Mouse (Mus musculus) B cell, adult 2 months (primary cell): Measurements from ENCODE around the gene Arl8a.
"Not testable (repeated sequence)": the region's sequence is repeated elsewhere in the genome, so short reads cannot be mapped to it uniquely, and the experiment has no call there.

ENCODE experiments used
- DNase-seq, 2 experiments: peaks; one replicate each; pipeline ENCODE4 v3.0.0; 2022

The Arl8a gene

GRCm38 (mm10) chr1:135146077-135146945 lies at the start of gene Arl8a:
TSS of gene Arl8a (plus strand) at chr1:135146824.
- peak; percentile 82 to 87 for DNase-seq

GRCm38 (mm10) chr1:135097441-135097840 lies 49.2 kb upstream of the Arl8a start:
- DNase-seq, result no peak

GRCm38 (mm10) chr1:135098441-135098840 lies 48.2 kb upstream of the Arl8a start:
- no peak for DNase-seq

GRCm38 (mm10) chr1:135100400-135100799 lies 46.2 kb upstream of the Arl8a start:
- DNase-seq, result no peak

- peak in 1 of 2 experiments; percentile 30 for DNase-seq
Observed at GRCm38 (mm10) chr1:135105124-135105523, 41.5 kb upstream of the Arl8a start, which contains the start of gene Lgr6. TSS of gene Lgr6 (minus strand) at chr1:135105276.

- peak; percentile 82 to 83 for DNase-seq
Observed at GRCm38 (mm10) chr1:135105951-135106350, 40.7 kb upstream of the Arl8a start.

- peak; percentile 58 for DNase-seq
Observed at GRCm38 (mm10) chr1:135108611-135109010, 38.0 kb upstream of the Arl8a start.

GRCm38 (mm10) chr1:135110075-135110474 lies 36.5 kb upstream of the Arl8a start:
- DNase-seq, result peak; percentile 66 to 68

GRCm38 (mm10) chr1:135111271-135111670 lies 35.4 kb upstream of the Arl8a start:
- DNase-seq, result not testable (repeated sequence)

GRCm38 (mm10) chr1:135112661-135113060 lies 34.0 kb upstream of the Arl8a start:
- peak; percentile 70 to 75 for DNase-seq

GRCm38 (mm10) chr1:135124573-135125363 lies 21.9 kb upstream of the Arl8a start:
- no peak for DNase-seq

GRCm38 (mm10) chr1:135125990-135126389 lies 20.6 kb upstream of the Arl8a start:
- no peak for DNase-seq

- DNase-seq, result no peak
Observed at GRCm38 (mm10) chr1:135126443-135127027, 20.1 kb upstream of the Arl8a start.

GRCm38 (mm10) chr1:135128011-135128441 lies 18.6 kb upstream of the Arl8a start:
- DNase-seq, result no peak

GRCm38 (mm10) chr1:135128986-135129385 lies 17.6 kb upstream of the Arl8a start:
- no peak for DNase-seq

GRCm38 (mm10) chr1:135129543-135130183 lies 17.0 kb upstream of the Arl8a start:
- no peak for DNase-seq

GRCm38 (mm10) chr1:135130376-135131018 lies 16.1 kb upstream of the Arl8a start:
- no peak for DNase-seq

GRCm38 (mm10) chr1:135131034-135131433 lies 15.6 kb upstream of the Arl8a start:
- peak; percentile 67 to 68 for DNase-seq

GRCm38 (mm10) chr1:135131560-135131959 lies 15.1 kb upstream of the Arl8a start:
- no peak for DNase-seq

- peak; percentile 94 to 95 for DNase-seq
Observed at GRCm38 (mm10) chr1:135132473-135132872, 14.2 kb upstream of the Arl8a start, which contains the start of gene Ptpn7. TSS of gene Ptpn7 (plus strand) at chr1:135132700.

- DNase-seq, result peak; percentile 58
Observed at GRCm38 (mm10) chr1:135132893-135133369, 13.7 kb upstream of the Arl8a start.
